Mouse (Mus musculus) fibroblast of lung, adult 2 months (primary cell): ENCODE measurements around the gene Crygn.

Experiments used
- DNase-seq: peaks from one replicate; pipeline ENCODE4 v3.0.0-alpha.2; 2011; ENCODE audit warnings: low read depth

Gene Crygn

DNA sequence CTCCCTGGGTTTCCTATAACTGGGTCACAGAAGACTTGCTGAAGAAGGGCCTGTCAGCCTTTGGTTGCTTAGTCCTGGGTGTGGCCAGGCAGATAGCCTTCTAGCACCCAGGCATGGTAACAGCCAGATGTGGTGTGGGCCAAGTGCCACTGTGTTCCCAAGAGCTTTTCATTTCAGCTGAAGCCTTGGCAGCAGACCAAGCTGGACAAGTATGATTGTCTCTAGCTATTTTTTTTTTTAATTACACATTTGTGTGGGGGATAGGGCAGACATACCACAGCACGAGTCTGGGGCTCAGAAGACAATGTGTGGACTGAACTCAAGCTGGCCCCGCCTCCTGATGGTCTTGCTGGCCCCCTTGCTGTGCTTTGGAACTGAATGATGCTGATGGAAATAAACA, 47.8 kb downstream of the Crygn start:
- no peak for DNase-seq

DNA sequence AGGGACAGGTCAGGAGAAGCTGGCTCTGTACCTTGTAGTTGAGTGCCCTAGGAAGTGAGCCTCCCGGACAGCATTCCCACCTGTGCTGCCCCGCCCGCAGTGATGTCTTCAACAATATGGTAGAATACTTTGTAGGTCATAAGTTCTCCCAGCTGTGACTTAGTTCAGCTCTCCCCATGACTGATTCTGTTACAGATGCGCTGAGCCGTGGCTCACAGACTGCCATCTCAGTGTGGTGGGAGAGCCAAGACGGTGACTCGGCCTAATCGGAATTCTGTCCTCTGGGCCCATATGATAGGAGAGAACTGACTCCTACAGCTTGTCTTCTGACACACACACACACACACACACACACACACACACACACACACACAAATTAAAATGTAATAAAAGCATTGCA, 53.2 kb downstream of the Crygn start:
- DNase-seq: no peak

GRCm38 (mm10) chr5:24701271-24701670, 56.5 kb downstream of the Crygn start:
- DNase-seq: no peak
